Mouse (Mus musculus) cerebellum, adult 18-20 months (tissue): ENCODE measurements around the gene Gm38392.

Source experiments
- DNase-seq, 2 experiments: peaks; one replicate each; pipeline ENCODE4 v3.0.0; 2021

Gm38392 gene

DNA sequence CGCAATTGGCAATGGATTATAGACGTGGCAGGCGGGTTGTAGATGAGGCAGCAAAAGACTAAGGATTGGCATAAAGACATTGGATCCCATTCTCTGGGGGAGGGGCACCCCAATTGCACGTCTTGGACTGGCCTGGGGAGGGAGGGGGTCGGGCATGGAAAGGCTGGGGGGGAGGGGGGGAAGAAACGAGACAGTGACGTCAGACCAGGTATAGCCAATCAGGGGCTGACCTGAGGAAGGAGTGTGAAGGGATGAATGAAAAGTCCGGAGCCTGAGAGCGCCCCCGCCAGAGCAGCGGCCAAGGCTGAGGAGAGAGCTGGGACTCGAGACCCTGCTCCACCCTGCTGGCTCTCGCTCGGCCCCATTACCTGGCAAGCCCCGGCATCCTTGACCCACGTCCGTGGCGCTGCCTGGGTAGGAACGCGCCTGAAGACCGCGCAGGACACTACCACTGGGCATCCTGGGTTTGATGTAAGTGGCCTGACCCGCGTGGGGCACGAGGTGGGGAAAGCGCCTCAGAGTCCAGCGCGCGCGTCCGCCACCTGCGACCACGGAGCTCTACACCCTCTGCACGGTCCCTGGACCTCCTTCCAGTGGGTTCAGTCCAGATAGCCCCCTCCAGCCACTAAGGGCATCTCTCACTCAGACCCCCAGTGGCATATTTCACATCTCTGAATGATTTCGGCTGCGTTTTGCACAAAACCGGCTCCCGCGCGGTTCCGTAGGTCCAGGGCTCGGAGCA is 72.6 kb downstream of the Gm38392 start:
- peak; percentile 88 for DNase-seq

DNA sequence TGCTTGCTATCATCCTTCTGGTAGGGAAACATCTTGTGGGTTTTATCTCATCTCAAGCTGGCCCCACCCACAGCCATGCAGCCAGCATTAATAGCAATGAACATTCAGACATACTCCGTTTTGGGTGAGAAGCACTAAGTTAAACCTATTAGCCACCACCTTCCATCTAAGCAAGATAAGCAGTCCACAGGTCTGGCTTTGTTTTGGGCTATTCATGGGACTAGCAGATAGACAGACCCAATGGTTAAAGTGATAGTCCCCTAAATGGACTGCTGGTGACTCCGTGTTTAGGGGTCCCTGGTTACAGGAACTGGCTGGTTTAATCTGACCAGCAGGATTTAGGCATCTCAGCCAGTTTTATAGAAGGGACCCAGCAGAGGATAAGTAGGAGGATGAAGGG is 74.0 kb downstream of the Gm38392 start:
- DNase-seq, result peak in 1 of 2 experiments; percentile 21

DNA sequence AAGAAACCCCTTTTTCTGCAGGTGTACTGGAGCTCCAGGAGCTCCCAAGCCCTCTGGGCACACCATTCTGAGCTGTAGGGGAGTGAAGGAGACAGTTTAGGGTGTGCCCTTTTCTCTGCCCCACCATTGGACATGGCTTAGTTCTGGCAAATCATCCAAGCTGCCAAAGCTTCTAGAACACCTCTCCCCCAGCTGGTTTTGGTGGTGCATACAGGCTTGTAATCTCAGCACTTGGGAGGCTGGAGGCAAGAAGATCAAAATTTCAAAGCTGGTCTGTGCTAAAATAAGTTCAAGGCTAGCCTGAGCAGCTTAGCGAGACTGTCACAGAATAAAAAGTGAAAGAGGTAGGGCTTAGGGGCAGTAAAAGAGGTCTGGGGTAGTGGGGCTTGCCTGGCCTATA is 74.7 kb downstream of the Gm38392 start:
- peak in 1 of 2 experiments; percentile 16 for DNase-seq

DNA sequence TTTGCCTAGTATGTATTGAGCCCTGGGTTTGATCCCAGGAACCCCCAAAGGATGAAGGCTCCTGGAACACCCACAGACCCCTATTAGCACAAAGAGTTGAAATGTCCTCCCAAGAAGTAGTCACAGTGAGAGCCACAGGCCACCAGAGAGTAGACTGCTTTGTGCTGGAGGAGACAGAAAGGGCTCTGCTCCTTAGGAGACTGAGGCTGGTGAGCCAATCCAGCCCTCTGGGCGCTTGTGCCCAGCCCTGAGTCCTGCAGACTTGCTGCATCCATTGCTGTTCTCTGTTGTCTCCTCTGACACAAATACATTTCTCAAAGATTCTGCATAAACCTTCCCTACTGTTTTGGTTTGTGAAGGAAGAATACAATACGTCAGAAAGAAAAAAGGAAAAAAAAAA is 76.1 kb downstream of the Gm38392 start:
- DNase-seq, result peak in 1 of 2 experiments; percentile 17

DNA sequence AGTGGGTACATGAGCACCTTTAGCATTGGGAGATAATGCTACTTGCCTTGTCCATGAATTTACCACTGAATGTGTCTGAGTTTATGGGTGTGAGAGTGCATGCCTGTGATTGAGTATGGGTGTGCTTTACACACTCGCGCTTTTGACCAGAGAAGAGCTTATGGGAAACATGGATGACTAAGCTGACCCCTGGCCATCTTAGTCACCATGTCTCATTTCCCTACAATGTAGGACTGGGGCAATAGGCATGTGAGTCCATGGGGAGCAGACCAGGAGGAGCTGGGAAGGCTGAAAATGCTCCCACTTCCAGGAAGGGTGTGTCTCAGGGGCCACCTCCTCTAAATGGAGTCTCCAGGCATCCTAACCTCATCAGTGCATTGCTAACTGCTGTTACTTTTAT is 76.9 kb downstream of the Gm38392 start:
- DNase-seq, result peak; percentile 1 to 13

DNA sequence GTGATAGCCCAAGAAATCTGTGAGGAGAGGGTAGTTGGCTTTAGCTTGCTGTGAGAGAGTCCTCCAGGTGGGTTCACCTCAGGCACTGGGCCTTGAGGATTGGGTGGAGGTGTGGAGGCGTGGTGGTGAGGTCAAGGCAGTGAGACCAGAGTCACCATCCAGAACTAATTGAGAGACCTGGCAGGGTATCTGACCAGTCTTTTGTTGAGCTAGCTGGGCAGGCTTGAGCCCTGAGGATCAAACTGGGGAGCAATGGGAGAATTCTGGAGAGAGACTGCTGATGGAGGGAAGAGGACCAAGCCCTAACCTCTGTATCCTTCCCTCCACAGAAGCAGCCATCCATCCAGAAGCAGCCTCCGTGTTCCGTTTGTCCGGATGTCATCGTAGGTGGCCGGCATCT is 77.7 kb downstream of the Gm38392 start:
- DNase-seq, result peak; percentile 26 to 37

DNA sequence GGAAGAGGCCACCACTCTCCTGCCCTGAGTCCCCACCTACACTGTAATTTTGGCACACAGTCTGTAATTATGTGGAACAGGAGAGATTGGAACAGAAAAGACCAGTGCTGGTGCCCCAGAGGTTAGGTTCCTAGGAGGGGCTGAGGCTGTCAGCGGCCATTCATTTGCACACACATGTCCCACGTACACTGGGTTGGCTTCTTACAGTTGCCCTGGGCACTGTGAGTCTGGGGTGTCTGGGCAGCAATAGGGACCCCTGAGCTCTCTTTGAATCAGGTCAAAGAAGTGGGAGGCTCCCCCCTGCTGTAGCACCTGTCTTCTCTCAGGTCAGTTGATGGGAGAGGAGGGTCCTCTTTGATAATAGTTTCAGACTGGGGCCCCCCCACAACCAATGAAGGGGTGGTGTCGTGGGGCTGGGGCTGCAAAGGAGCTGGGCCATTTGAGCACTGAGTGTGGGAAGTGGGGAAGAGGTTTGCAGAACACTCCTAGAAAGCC is 78.7 kb downstream of the Gm38392 start:
- DNase-seq, result peak in 1 of 2 experiments; percentile 12

DNA sequence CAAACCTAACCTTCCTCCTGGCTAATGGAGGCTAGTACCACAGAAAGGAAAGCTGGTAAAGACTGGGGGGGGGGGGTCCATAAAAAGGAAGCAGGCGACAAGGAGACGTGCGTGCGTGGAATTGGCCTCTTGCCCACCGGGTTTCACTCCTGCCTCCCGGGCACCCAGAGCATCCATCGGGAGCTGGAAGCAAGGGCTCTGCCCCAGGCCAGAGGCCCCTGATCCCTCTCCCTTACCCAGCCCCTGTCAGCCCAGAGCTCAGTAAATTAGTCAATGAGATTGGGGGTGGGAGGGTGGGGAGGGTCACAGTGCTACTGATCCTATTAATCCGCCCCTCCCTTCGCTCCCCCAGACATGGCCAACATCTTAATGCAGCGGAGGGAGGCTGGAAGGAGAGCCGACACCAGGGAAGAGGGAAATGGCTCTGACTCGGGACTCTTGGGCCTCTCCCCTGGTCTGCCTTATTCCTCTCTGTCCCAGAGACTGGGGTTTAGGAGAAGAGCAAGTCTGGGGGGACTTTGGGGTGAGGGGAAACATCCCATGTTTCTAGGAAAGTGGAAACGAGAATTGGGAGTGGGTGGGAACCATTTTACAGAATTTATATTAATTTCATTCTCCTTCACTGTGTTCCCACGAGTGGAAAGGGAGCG is 79.4 kb downstream of the Gm38392 start:
- peak; percentile 46 to 60 for DNase-seq

DNA sequence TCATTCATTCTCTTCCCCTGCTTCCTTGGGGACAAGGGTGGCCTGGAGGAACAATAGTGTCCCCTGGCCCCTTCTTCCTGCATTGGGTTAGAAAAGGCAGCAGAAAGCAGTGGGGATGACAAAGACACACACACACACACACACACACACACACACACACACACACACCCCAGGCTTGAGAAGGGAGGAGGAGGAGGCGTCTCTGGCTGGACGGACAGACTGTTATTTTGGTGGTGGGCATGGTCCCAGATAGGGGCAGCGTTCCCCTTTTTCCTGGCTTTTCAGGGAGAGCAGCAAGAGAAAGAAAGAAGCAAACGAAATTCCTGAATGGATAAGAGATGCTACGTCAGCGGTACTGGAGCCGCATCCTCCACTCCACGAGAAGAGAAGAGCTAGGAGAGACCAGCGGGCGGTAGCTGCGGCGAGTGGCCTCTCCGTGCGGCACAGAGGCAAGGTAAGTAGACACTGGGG is 80.1 kb downstream of the Gm38392 start:
- DNase-seq, result peak; percentile 79

DNA sequence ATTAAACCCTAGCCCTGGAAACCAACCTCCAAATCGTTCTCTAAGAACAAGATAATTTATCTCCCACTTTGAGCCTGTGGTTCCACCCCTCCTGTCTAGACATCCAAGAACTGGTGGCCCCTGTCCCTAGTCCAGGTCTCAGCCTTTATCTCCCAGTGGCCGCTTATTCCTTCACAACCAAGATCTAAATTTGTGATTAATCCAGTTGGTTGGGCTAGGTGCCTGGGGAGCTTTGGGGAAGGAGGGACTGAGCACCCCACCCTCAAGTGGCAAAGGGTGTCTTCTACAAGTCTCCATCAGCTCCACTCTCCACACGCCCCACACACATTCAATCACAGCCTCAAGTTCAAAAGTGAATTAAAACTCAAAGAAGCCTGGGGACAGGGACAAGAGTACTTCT is 80.5 kb downstream of the Gm38392 start:
- DNase-seq, result peak; percentile 21 to 41

DNA sequence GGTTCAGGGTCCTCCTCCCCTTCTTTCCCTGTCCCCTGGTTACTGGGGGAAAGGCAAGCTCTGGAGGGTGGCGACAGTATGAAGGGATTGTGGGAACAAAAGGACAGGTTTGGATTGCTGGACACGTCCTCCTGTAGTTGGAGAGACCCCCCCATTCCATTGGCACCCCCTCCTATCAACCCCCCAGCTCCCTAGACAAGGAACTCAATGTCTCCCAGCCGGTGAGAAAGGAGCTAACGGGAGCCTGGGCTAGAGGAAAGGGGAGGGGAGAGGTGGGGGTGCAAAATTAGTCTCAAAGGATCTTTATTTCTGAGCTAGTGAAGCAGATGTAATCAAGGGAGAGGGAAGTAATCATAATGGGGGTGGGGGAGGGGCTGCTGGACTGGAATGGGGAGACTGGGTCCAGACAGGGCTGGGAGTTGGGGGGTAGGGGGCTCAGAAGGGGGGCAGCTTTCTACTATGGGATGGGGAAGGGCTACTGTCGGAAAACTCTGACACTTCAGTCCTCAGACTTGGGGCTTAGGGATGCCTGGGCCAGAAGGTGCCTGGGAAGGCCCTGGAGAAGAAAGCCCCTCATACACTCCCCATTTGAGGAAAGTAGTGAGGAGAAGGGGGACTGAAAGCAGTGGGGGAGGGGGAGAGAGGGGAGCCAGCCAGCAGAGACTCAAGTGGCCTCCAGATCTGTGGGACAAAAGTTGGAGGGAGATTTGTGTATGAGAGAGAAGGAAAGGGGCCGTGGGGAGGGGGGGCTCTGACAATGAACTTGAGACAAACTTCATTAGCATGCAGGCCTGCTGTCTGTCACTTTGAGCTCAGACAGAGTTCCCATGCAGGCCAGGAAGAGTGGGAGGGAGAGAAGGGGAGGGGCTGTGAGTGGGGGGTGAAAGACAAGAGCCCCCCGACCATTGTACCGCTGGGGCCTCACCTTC is 81.2 kb downstream of the Gm38392 start:
- peak; percentile 25 to 28 for DNase-seq

DNA sequence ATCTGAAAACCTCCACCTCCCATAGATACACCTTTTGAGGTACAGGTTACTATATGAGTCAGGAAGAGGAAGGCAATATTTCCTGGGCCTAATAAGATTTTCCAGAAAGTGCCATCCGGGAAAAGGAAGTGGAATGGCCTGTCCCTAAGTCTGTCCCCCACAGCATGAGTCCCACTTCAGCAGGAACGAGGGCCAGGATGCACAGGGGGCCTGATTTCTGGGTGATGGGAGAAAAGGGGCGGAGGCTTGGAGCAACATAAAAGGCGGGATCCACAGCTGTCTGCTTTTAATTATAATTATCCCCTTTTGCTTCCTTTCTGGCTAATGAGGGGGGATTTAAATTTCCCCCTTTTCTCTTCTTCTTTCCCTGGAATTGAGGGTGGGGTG is 81.8 kb downstream of the Gm38392 start:
- peak; percentile 11 to 25 for DNase-seq

DNA sequence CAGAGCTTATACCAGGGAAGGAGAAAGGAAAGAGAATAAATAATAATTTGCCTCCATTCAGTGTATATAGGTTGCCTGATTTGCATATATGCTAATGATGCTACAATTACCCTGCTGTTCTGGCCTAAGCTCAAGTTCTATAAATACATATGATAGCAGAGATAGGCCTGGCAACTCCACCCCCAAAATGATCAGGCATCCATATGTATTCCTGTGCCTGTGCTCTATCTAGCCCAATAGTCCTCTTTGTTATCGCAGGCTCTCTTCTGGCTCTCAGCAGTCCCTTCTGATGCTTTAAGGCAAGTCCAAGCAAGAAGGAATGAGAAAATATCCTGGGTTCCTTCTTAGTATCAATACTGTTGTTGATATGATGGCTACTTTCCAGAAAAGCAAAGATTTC is 82.3 kb downstream of the Gm38392 start:
- DNase-seq, result peak; percentile 4 to 24

DNA sequence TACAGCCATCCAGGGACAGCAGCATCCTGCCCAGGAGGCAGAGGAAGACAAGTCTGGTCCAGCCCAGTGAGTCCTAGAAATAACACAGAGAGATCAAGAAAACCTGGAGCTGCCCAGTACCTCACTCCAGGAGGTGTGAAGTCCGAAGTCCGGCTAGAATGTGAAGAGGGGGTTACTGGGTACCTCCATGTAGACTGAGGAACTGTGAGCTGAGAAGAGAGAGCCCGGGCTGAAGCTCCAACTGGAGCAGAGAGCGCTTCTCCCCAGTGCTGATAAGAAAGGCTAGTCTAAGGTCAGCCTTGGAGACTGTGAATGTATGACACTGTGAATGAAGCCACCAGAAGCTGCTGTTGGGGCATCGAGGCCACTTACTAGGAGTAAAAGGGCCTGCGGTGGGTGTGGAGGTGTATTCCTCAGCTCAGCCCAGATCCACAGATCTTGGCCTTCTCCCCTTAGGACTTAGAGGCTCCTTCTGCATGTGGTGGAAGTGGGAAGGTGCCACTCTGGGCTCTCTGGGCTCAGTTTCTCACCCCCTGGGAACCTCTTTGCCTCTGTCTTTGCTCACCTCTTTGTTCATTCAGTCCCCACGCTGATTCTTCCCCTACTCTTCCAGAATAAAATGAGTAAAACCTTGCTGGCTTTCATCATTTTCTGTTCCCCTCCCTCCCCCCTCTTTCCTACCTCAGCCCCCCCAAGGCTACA is 82.9 kb downstream of the Gm38392 start:
- DNase-seq, result peak; percentile 9 to 37

DNA sequence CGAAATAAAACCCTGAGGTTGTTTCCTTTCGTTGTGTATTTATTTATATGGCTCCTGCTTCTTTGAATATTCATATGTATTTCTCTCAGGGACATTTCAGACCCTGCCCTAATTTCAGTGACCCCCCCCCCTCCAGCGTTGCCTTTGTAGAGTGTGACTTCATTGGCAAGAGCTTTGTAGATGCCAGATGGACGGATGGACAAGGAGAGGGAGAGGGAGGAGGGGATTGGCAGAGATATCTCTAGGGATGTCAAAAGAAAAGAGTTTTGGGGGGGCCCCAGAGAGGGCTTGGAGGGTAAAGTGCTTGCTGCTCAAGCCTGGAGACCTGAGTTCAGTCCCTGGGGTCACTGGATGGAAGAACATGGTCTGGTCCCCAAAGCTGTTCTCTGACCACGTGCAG is 83.6 kb downstream of the Gm38392 start:
- DNase-seq, result peak; percentile 26 to 39

DNA sequence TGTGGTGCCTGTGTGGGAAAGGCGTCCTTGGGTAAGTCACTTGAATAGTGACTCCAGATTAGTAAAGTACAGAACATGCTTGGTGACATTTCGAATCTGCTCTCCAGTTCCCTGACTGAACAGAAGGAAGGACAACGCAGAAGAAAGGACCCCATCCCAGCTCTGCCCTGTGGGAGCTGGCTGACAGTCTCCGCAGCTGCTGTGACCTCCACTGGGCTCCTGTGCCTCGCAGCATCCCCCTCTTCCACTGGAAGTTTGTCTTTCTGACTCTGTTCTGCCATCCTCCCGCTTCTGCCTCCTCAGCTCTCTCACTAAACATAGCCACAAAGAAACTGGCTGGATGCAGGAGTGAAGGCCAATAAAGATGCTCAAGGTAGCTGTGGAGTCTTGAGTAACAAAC is 84.0 kb downstream of the Gm38392 start:
- peak in 1 of 2 experiments; percentile 7 for DNase-seq

DNA sequence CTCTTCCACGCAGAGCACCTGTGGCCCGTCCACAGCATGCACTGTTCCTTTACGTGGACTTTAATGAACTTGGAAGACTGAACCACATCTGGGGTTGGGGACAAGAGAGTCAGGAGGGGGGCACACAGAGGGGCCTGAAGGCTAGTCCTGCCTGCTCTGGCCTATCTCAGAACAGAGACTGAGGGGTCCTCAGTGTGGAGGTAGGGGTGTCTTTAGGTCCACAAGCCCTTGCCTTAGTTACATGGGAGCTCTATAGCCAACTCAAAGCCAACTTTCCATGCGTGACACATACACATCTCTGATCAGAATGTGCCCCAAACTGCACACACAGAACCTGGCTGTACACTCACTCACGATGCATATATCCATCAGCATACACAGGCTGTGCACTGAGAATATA is 85.4 kb downstream of the Gm38392 start:
- DNase-seq, result peak in 1 of 2 experiments; percentile 10

DNA sequence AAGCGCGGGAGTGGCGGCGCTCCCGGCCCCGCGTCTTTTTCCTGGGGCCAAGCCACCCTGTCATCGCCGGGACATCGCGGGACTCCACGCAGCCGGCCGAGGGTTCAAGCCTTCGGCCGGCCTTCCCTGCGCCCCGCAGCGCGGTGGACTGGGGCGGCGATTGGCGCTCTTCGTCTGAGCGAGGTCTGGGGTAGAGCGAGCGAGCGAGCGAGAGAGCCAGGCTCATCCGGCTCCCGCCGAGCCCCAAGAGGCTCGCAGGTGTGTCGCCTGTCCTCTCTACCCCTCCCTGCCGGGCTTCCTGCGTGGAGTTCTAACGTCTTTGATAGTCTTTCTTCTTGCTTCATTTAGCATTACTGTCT is 86.1 kb downstream of the Gm38392 start:
- DNase-seq, result peak in 1 of 2 experiments; percentile 40

DNA sequence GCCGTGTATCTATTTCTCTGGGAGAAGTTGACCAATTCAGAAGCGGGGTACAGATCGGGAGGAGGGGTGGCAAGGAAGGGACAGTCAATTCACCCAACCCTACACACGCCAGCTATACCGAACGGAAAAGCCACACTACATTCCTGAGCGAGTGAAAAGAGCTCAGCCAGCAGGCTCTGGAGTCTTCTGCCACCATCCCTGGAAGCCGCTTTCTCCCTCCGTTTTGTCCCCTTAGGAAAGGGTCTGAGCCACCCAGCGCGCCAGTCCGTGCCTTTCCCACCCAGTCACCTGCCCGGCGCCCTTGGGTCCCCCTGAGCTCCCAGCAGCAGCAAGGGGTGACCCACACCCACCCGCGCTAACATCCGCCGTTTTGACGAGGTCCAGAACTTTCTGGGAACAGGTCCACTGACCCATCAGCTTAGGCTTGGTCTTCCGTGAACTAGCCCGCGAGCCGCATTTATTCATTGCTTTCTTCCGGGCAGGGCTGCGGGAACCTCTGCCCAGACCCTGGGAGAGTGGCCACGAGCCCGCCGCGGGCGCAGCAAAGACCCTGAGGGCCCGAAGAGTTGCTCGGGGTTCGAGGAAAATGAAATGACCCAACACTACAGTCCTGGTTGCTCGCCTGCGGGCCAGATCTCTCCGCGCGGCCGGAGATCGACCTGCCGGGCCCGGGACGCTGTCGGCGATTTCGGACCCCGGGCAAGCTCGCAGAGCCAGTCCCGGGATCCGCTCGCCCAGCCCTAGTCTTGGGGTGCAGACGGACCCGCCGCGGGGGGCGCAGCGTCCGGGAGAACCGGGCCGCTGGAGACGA is 86.6 kb downstream of the Gm38392 start:
- peak; percentile 51 to 74 for DNase-seq

DNA sequence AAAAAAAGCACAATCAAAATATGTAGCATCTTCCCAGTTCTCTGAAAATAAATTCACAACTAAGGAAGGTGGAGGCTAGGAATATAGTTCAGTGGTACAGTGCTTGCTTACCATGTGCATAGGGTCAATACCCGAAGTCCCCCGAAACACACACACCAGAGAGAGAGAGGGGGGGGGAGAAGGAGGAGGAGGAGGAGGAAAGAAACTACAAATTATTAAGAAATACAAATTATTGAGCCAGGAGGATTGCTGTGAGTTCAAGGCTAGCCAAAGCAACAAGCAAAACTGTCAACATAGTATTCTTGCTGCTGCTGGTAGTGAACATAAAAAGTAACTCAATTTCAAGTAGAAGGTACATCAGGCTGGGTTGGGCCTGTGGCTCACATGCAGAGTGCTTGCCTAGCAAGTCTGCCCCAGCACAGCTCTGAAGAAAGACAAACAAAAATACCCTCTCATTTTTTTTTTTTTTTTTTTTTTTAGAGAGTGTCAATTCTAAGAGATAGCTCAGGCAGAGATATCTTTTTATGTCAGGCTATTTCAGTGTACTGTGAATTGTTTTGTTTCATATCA is 87.4 kb downstream of the Gm38392 start:
- DNase-seq, result peak in 1 of 2 experiments; percentile 9

DNA sequence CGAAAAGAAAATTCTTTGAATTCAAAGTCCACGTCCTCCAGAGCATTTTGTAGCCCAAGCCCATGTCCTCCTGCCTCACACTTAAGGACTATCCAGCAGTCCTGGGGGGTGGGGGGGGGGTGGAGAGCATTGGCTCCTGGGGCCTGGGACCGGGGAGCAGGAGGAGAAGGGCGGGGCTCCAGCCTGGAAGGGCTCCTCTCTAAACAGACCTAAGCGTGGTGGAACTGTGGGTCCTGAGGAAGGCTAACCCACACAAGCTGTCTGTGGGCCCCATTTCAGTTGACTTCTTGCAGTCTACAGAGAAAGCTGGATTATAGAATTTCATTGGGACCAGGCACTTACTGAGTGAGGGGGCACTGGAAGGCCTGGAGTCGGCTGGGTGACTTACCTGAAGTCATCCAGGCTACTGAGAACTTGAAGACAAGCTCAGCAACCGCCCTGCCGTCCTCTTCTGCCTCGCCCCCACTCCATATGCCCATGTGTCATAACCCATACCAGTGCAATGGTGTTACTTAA is 88.4 kb downstream of the Gm38392 start:
- DNase-seq, result peak in 1 of 2 experiments; percentile 2
